Mouse (Mus musculus): ENCODE data around the gene Herpud1. TPM values are rescaled to one million over a fixed set of nuclear protein-coding genes. Genes with fewer than 3 reads are reported as not detected.
"Not testable (repeated sequence)": the region's sequence is repeated elsewhere in the genome, so short reads cannot be mapped to it uniquely, and the experiment has no call there.

Gene Herpud1
- polyA plus RNA-seq, 1 experiment from 2014 or later = 76.4 TPM

DNA sequence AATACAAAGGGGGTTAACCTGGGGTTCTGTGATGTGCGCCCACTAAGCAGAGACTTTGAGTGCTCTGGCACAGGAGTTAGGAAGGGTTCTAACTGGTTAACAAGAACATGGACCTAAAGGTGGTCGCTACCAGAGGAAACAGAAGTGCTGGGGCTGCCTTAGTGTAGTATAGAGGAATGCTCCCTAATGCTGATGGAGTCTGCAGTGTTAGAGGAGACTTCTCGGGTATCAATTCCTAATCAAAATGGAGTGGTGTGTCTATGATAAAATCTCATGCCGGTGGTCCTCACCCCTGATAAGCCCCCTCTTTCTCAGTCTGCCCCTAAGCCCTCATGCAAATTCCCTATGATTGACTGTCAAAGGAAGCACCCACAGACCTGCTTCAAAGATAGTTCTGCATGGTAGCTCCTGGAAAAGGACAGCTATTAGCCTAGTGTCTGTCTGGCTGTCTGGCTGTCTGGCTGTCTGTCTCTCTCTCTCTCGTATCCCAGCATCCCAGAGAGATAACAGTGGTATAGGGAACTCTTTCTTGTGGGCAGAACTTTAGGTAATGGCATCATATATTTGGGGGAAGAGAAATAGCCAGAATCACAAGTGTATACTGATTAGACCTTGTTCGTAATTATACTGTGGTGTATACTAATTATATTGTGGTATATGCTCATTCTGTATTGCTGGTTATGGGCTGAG is 9.8 kb downstream of the Herpud1 start:
- H3K36me3 ChIP-seq (replicated peaks) = peaks cover 35% of the 10 kb centered on the region
- ATAC-seq (replicated peaks) = no peak
- 90% methylated on average over 6 of the region's 6 CpGs for WGBS

DNA sequence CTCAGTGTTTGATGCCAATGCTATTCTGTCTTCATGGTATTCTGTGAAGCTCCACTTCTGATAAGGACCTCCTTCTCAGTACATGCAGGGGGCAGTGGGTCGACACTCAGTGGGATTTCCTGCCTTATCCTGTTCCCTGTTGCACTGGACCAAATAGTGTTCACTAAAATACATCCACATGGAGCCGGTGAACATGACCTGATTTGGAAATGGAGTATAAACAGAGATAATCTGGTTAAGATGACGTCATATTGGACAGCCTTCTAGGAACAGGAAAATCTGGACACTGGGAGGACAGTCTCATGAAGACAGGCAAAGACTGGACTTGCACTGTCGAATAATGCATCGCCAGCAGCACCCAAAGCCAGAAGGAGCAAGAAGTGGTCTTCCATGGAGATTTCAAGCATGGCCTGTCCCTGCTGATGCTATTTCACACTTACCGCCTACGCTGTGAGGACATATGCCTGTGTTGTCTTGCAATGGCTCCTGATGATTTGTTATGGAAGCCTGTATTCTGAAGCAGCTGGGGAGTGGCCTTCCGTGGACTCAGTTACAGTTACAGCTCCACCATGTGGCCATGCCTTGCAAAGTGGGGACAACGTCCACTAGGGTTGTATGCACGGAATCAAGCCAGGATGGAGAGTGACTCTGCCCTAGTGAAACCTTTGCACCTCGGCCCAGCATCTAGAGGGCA is 10.9 kb downstream of the Herpud1 start:
- peaks cover 24% of the 10 kb centered on the region for H3K36me3 ChIP-seq (replicated peaks)
- H3K27ac ChIP-seq = no peak overlapping the region
- no peak overlapping the region for H3K4me2 ChIP-seq
- H3K4me3 ChIP-seq = no peak overlapping the region
- no peak for ATAC-seq (replicated peaks)
- no peaks in the 10 kb centered on the region for H3K27me3 ChIP-seq (replicated peaks)
- H3K9me3 ChIP-seq = no peaks in the 10 kb centered on the region
- WGBS = 68% methylated on average over 11 of the region's 11 CpGs
- H3K4me1 ChIP-seq = no peaks in the 10 kb centered on the region
- H3K9ac ChIP-seq = no peak overlapping the region

More for the DNA sequence above, 9.8 kb downstream of the Herpud1 start:
- no peaks in the 10 kb centered on the region for H3K27me3 ChIP-seq (replicated peaks)
- no peak overlapping the region for H3K4me2 ChIP-seq
- no peak overlapping the region for H3K9ac ChIP-seq
- H3K4me3 ChIP-seq = no peak overlapping the region
- no peak overlapping the region for H3K27ac ChIP-seq
- H3K4me1 ChIP-seq = no peaks in the 10 kb centered on the region
- no peaks in the 10 kb centered on the region for H3K9me3 ChIP-seq

DNA sequence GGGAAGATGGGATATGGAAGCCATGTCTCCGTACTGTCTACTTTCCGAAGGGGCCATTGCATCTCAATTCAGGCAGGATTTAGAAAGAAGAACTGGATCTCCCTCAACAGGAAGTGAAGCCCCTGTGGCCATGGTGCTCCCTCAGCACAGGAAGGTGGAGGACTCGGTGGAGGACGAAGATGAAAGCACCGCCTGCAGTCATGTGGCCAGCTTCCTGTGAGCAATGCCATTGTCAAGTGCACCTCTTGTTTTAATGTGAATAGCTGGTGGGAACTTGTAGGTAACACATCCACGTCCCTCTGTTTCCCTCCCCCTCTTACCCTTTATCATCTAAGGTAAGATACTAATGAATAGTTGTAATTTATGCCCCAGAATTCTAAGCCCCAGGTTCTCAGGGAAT is 12.3 kb downstream of the Herpud1 start:
- Histone ChIP-seq H3K9ac (no peak overlapping the region), H3K27ac (no peak overlapping the region), H3K36me3 (replicated peaks) (peaks cover 17% of the 10 kb centered on the region), H3K4me2 (no peak overlapping the region), H3K4me3 (no peak overlapping the region), H3K4me1 (no peaks in the 10 kb centered on the region), H3K9me3 (no peaks in the 10 kb centered on the region), H3K27me3 (replicated peaks) (no peaks in the 10 kb centered on the region)
- no peak for ATAC-seq (replicated peaks)
- WGBS = 80% methylated on average over 6 of the region's 6 CpGs

DNA sequence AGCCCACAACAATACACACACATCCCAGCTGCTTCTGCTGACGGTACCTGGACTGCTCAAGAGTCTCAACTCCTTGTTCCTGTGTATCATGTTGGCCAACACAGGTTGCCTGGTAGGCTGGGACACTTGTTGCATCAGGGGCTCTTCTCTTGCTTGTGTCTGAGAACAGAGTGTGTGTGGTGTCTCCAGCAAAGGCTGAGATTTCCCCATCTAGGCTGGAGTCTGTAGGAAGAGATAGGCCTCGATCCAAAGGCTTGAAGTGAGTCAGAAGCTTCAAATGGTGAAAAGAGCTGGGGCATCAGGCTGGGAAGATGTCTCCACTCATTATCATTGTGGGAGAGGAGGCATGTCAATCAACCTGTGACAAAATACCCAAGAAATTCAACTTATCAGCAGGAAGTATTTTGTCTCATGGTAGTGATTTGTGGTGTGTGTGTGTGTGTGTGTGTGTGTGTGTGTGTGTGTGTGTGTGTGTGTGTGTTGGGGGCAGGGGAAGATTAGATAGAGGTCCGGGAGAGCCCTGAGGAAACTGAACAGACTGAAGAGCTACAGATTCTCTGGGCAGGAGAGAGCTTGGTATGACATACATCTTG is 13.2 kb downstream of the Herpud1 start:
- no peak overlapping the region for H3K4me3 ChIP-seq
- H3K9ac ChIP-seq = no peak overlapping the region
- no peak overlapping the region for H3K4me2 ChIP-seq
- H3K36me3 ChIP-seq (replicated peaks) = peaks cover 12% of the 10 kb centered on the region
- no peak for ATAC-seq (replicated peaks)
- no peaks in the 10 kb centered on the region for H3K4me1 ChIP-seq
- WGBS = 90% methylated on average over 3 of the region's 3 CpGs
- no peaks in the 10 kb centered on the region for H3K27me3 ChIP-seq (replicated peaks)
- no peak overlapping the region for H3K27ac ChIP-seq
- H3K9me3 ChIP-seq = no peaks in the 10 kb centered on the region

DNA sequence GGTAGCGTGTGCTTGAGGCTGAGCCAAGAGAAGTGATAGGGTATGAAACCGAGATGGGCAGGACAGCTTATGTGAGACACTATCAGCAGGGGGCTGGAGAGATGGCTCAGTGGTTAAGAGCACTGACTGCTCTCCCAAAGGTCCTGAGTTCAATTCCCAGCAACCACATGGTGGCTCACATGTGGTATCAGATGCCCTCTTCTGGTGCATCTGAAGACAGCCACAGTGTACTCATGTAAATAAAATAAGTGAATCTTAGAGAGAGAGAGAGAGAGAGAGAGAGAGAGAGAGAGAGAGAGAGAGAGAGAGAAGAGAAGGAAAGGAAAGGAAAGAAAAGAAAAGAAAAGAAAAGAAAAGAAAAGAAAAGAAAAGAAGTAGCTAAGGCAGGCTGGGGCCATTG is 13.7 kb downstream of the Herpud1 start:
- H3K9ac ChIP-seq; H3K27ac ChIP-seq; ATAC-seq (replicated peaks); H3K4me3 ChIP-seq; H3K4me2 ChIP-seq; H3K36me3 ChIP-seq (replicated peaks); H3K4me1 ChIP-seq; H3K27me3 ChIP-seq (replicated peaks); H3K9me3 ChIP-seq: not testable (repeated sequence)
- 88% methylated on average over 2 of the region's 2 CpGs for WGBS

DNA sequence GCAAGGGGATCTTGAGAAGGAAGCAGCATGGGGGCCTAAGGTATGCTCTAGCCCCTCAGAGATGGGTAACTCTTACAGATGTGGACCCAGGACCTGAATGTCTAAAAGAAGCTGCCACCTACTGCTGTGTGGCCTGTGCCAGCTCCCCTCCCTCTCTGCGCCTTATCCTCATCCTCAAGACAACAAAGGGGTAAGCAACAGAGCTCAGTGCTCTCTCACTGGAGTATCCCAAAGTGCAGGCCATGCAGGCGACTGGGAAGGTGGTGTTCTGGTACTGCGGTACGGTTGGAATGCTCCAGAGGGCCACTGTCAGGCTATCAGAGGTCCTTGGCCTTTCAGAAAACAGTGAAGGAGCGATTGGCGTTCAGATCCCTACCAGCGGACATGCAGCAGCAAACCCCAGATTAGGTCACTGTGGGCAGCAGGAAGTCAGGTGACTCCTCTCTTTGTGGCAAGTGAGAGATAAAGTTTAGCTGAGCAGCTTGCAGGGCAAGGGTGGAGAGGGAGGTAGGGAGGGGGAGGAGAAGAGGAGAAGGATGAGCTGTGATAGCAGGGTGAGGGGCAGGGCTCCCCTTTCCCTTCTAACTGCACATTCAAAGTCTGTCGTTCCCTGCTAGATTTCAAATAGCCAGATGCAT is 22.3 kb downstream of the Herpud1 start:
- no peak for ATAC-seq (replicated peaks)
- Histone ChIP-seq H3K4me2 (no peak overlapping the region), H3K9me3 (no peaks in the 10 kb centered on the region), H3K4me3 (no peak overlapping the region), H3K9ac (no peak overlapping the region), H3K27ac (no peak overlapping the region), H3K27me3 (replicated peaks) (no peaks in the 10 kb centered on the region), H3K36me3 (replicated peaks) (no peaks in the 10 kb centered on the region), H3K4me1 (no peaks in the 10 kb centered on the region)
- WGBS = 75% methylated on average over 8 of the region's 8 CpGs

DNA sequence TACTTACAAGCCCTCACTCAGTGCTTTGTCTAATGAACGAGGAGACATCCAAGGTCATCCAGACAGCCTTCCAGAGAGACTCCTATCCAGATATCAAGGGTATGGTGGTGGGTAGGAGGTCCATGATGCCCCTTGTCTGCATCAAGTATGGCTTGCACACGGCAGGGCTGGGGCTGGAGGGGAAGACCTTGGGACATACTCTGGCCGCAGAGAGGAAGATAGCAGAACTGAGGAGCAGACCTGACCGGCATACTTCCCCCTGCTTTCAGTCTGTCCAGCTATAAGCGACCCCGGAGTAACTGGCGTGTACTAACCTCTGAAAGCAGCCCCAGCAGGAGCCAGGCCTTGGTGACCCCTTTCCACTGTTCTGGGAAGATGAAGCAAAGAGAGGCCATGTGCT is 23.3 kb downstream of the Herpud1 start:
- ATAC-seq (replicated peaks) = no peak
- Histone ChIP-seq H3K4me3 (no peak overlapping the region), H3K27ac (no peak overlapping the region), H3K4me1 (no peaks in the 10 kb centered on the region), H3K27me3 (replicated peaks) (no peaks in the 10 kb centered on the region), H3K9ac (no peak overlapping the region), H3K36me3 (replicated peaks) (no peaks in the 10 kb centered on the region), H3K9me3 (no peaks in the 10 kb centered on the region), H3K4me2 (no peak overlapping the region)
- 86% methylated on average over 7 of the region's 7 CpGs for WGBS

DNA sequence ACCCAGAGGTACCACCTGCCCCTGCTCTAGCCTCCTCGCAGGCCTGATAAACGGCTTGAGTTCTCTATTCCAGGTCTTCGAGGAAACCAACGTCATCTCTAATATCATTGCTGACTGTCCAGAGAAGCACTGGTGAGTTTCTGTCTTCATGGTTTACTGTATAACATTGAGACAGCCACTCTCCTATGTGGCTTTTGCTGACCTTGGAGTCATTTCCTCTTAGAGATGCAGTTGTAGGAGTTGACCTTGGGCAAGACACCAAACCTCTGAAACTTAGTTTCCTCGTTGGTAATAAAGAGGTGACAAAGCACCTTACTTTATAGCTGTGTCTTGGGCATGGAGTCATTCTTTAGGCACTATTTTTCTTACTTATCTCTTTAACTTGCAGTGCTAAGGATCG is 26.3 kb downstream of the Herpud1 start:
- ATAC-seq (replicated peaks) = no peak
- Histone ChIP-seq H3K27ac (no peak overlapping the region), H3K9ac (no peak overlapping the region), H3K4me1 (no peaks in the 10 kb centered on the region), H3K27me3 (replicated peaks) (no peaks in the 10 kb centered on the region), H3K36me3 (replicated peaks) (no peaks in the 10 kb centered on the region), H3K4me3 (no peak overlapping the region), H3K9me3 (no peaks in the 10 kb centered on the region), H3K4me2 (no peak overlapping the region)
- 89% methylated on average over 6 of the region's 6 CpGs for WGBS

DNA sequence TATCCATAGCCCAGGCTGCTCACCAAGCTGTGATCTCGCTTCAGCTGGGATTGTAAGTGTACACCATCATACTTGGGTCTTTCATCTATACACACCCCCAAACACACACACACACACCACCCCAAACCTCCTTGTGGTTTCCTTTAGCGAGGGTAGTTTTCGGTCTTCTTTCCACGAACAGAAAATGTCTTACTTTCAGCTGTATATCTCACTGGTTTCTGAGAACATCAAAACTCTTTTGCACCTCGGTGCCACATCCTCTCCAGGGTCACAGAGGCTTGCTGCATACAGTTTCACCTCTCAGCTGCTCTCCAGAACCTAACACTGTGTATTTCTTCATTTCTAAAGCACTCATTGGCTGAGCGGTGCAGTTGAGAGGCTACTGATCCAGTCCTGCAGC is 27.3 kb downstream of the Herpud1 start:
- no peak for ATAC-seq (replicated peaks)
- no peak overlapping the region for H3K4me2 ChIP-seq
- H3K27me3 ChIP-seq (replicated peaks) = no peaks in the 10 kb centered on the region
- no peaks in the 10 kb centered on the region for H3K36me3 ChIP-seq (replicated peaks)
- H3K27ac ChIP-seq = no peak overlapping the region
- no peaks in the 10 kb centered on the region for H3K4me1 ChIP-seq
- no peak overlapping the region for H3K9ac ChIP-seq
- no peak overlapping the region for H3K4me3 ChIP-seq
- 92% methylated on average over 6 of the region's 6 CpGs for WGBS
- no peaks in the 10 kb centered on the region for H3K9me3 ChIP-seq

DNA sequence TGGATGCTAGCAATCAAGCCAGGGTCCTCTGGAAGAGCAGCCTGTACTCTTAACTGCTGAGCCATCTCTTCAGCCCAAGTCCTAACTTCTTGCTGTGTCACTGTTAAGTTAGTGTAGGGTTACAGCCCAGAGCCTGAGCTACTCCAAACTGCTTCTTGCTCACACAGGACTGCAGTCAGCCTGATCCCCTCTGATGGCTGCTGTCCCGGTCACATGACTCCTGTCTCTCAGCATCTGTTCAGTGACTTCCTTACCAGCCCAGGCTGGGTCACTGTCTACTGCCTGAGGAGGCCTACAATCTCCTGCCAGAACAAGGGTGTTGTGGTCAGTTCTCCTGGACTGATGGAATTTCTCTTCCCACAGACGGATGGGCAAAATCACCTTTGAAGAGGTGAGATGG is 29.0 kb downstream of the Herpud1 start:
- 76% methylated on average over 2 of the region's 2 CpGs for WGBS
- Histone ChIP-seq H3K9ac (no peak overlapping the region), H3K36me3 (replicated peaks) (no peaks in the 10 kb centered on the region), H3K4me2 (no peak overlapping the region), H3K4me1 (no peaks in the 10 kb centered on the region), H3K27ac (no peak overlapping the region), H3K4me3 (no peak overlapping the region), H3K9me3 (no peaks in the 10 kb centered on the region), H3K27me3 (replicated peaks) (no peaks in the 10 kb centered on the region)
- ATAC-seq (replicated peaks) = no peak

DNA sequence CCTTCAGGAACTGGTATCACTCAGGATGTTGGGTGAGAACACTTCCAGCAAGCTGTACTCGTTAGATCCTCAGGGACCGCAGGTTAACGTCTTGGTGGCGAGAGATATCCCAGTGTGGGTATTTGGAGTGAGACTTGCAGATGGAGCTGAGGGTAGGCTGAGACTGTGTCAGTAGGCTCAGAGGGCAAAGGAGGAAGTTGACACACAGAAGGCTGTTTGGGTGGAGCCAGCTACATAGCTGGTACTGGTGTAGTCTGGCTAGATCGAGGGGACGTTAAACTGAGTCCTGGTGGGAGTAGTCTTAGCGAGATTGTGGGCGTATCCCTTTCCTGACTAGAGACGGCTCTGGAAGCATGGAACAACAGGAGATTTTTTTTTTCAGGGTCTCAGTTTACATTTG is 31.8 kb downstream of the Herpud1 start:
- ATAC-seq (replicated peaks) = no peak
- WGBS = 85% methylated on average over 9 of the region's 9 CpGs
- Histone ChIP-seq H3K27me3 (replicated peaks) (no peaks in the 10 kb centered on the region), H3K9me3 (no peaks in the 10 kb centered on the region), H3K4me3 (no peak overlapping the region), H3K36me3 (replicated peaks) (no peaks in the 10 kb centered on the region), H3K27ac (no peak overlapping the region), H3K9ac (no peak overlapping the region), H3K4me2 (no peak overlapping the region), H3K4me1 (no peaks in the 10 kb centered on the region)

DNA sequence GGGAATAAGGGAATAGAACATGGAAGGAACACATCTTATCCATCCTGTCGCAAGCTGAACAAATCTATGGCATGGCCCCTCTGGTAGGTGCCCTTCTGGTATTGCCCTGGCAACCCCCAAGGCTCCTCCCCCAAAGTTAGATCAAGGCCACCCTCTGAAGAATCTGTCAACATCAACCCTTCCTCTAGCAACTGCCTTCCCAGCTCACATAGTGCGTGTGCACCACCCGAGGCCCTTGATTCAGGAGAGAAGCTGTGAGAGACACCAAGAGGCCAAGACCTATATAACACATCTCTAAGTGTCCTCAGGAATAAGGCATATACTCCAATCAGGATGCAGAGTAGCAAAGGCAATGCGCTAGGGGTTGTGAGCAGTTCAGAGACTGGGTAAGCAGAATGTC is 36.0 kb downstream of the Herpud1 start:
- Histone ChIP-seq H3K4me1 (no peaks in the 10 kb centered on the region), H3K27ac (no peak overlapping the region), H3K4me3 (no peak overlapping the region), H3K27me3 (replicated peaks) (no peaks in the 10 kb centered on the region), H3K36me3 (replicated peaks) (no peaks in the 10 kb centered on the region), H3K4me2 (no peak overlapping the region), H3K9ac (no peak overlapping the region), H3K9me3 (no peaks in the 10 kb centered on the region)
- no peak for ATAC-seq (replicated peaks)
- WGBS = 96% methylated on average over 4 of the region's 4 CpGs
